Mouse (Mus musculus) adrenal gland (tissue): ENCODE measurements around the gene Caml.
"Not testable (repeated sequence)": the region's sequence is repeated elsewhere in the genome, so short reads cannot be mapped to it uniquely, and the experiment has no call there.

Source experiments
- intact Hi-C: fragments of 180-260 bp; cut with DNase I; formaldehyde crosslinking; loops from one replicate; pipeline ENCODE4 v1.15.1; 2025

Gene Caml

GRCm38 (mm10) chr13:55619328-55619727 is 3.5 kb upstream of the Caml start:
- intact Hi-C loops: no loop called here

- intact Hi-C loops: no loop called here
Observed at GRCm38 (mm10) chr13:55620275-55620674, 2.5 kb upstream of the Caml start.

- intact Hi-C loops: not testable (repeated sequence)
Observed at GRCm38 (mm10) chr13:55622156-55622648, 603 bp upstream of the Caml start.

GRCm38 (mm10) chr13:55634639-55635127 is 11.9 kb downstream of the Caml start, which contains the start of gene Ddx46:
Ddx46 (plus strand) TSS chr13:55635027.
- intact Hi-C loops: no loop called here

- intact Hi-C loops: no loop called here
Observed at GRCm38 (mm10) chr13:55635146-55635571, 12.4 kb downstream of the Caml start.

GRCm38 (mm10) chr13:55636185-55636983 is 13.6 kb downstream of the Caml start:
- intact Hi-C loops: no loop called here

- intact Hi-C loops: loop anchor here (2.0 kb wide), 1 partner anchor 40 kb away; no protein-coding TSS in a partner anchor
Observed at GRCm38 (mm10) chr13:55640480-55640879, 17.7 kb downstream of the Caml start.

GRCm38 (mm10) chr13:55644525-55644924 is 21.7 kb downstream of the Caml start:
- intact Hi-C loops: no loop called here

GRCm38 (mm10) chr13:55650098-55650497 is 27.3 kb downstream of the Caml start:
- intact Hi-C loops: no loop called here

GRCm38 (mm10) chr13:55650980-55651379 is 28.2 kb downstream of the Caml start:
- intact Hi-C loops: no loop called here

- intact Hi-C loops: loop anchor here (2.0 kb wide), 1 partner anchor 58 kb away; the partner anchor contains the start of gene Pcbd2
Observed at GRCm38 (mm10) chr13:55668550-55668949, 45.7 kb downstream of the Caml start.

GRCm38 (mm10) chr13:55672711-55673110 is 49.9 kb downstream of the Caml start:
- intact Hi-C loops: no loop called here

GRCm38 (mm10) chr13:55677364-55677763 is 54.6 kb downstream of the Caml start:
- intact Hi-C loops: no loop called here
